19 mouse cellular contexts compared by ENCODE assay signal in genomic region chr8:127263457-127263856, GRCm38 (mm10).
DNase-seq lines count a peak whose midpoint lies in the region; ATAC-seq lines count a peak whose summit lies in the region.
"Had no signal": no experiment of that assay in that cellular context is flagged by ENCODE, and none has a peak within 500 bp of the region (broad histone marks: within the 10 kb centered on the region; RNA-seq: fewer than 3 reads in every experiment).

No protein-coding gene starts in this region.

- H3K27me3 ChIP-seq in embryonic facial prominence, embryonic 11.5 days (ENCODE audit: control insufficient read depth, insufficient read depth, low read length), result no peaks in the 10 kb centered on the region
- H3K27me3 ChIP-seq in embryonic facial prominence, embryonic 10.5 days (replicated peaks; ENCODE audit: low read depth, poor library complexity, severe bottlenecking), result no peaks in the 10 kb centered on the region
- H3K27me3 ChIP-seq in kidney, embryonic 16.5 days (ENCODE audit: insufficient read depth, low read length), result no peaks in the 10 kb centered on the region
- H3K27me3 ChIP-seq: heart, embryonic 12.5 days had no signal

- no peak overlapping the region for H3K4me2 ChIP-seq in embryonic facial prominence, embryonic 11.5 days (ENCODE audit: low read depth, low read length)
- H3K4me2 ChIP-seq in kidney, embryonic 16.5 days (replicated peaks; ENCODE audit: low read depth, low read length), result no peak overlapping the region
- H3K4me2 ChIP-seq: heart, embryonic 12.5 days had no signal

- H3K27ac ChIP-seq in embryonic facial prominence, embryonic 11.5 days (replicated peaks; ENCODE audit: low read depth, low read length), result no peak overlapping the region
- no peak overlapping the region for H3K27ac ChIP-seq in embryonic facial prominence, embryonic 10.5 days (replicated peaks)
- no peak overlapping the region for H3K27ac ChIP-seq in kidney, embryonic 16.5 days (ENCODE audit: low read length)
- H3K27ac ChIP-seq: forebrain, embryonic 10.5 days; gastrocnemius, adult 2 months; hindbrain, embryonic 10.5 days had no signal

- H3K9me3 ChIP-seq in embryonic facial prominence, embryonic 11.5 days (replicated peaks; ENCODE audit: control insufficient read depth, low read length), result no peaks in the 10 kb centered on the region
- no peaks in the 10 kb centered on the region for H3K9me3 ChIP-seq in embryonic facial prominence, embryonic 10.5 days
- 0 out of 2 replicates have a peak, but pooled peaks cover 6% of the 10 kb centered on the region for H3K9me3 ChIP-seq in kidney, embryonic 16.5 days (ENCODE audit: low read length)

- H3K36me3 ChIP-seq in embryonic facial prominence, embryonic 11.5 days (replicated peaks; ENCODE audit: control insufficient read depth, insufficient read depth, low read depth, low read length), result no peaks in the 10 kb centered on the region
- no peaks in the 10 kb centered on the region for H3K36me3 ChIP-seq in embryonic facial prominence, embryonic 10.5 days (replicated peaks)
- H3K36me3 ChIP-seq in kidney, embryonic 16.5 days (ENCODE audit: insufficient read depth, low read length), result no peaks in the 10 kb centered on the region
- H3K36me3 ChIP-seq: forebrain, embryonic 10.5 days; heart, embryonic 12.5 days had no signal

- no peak overlapping the region for H3K4me3 ChIP-seq in embryonic facial prominence, embryonic 11.5 days (ENCODE audit: low read depth, low read length)
- H3K4me3 ChIP-seq in embryonic facial prominence, embryonic 10.5 days, result no peak overlapping the region
- no peak overlapping the region for H3K4me3 ChIP-seq in kidney, embryonic 16.5 days (ENCODE audit: low read length)
- H3K4me3 ChIP-seq: erythroblast, embryonic 14.5 days; forebrain, embryonic 10.5 days; gastrocnemius, adult 2 months; heart, embryonic 12.5 days; hindbrain, embryonic 10.5 days had no signal

- H3K9ac ChIP-seq in embryonic facial prominence, embryonic 11.5 days (replicated peaks; ENCODE audit: low read length), result no peak overlapping the region
- no peak overlapping the region for H3K9ac ChIP-seq in kidney, embryonic 16.5 days (replicated peaks; ENCODE audit: low read length)
- H3K9ac ChIP-seq: heart, embryonic 12.5 days had no signal

- H3K4me1 ChIP-seq in embryonic facial prominence, embryonic 11.5 days (ENCODE audit: control insufficient read depth, insufficient read depth, low read length), result no peaks in the 10 kb centered on the region
- peaks cover 41% of the 10 kb centered on the region for H3K4me1 ChIP-seq in embryonic facial prominence, embryonic 10.5 days
- peaks cover 39% of the 10 kb centered on the region for H3K4me1 ChIP-seq in kidney, embryonic 16.5 days (ENCODE audit: insufficient read depth, low read length)

- ATAC-seq in embryonic facial prominence, embryonic 11.5 days (replicated peaks; ENCODE audit: insufficient number of reproducible peaks, low FRiP score, low TSS enrichment, low read depth), result no peak
- ATAC-seq in kidney, embryonic 16.5 days (ENCODE audit: low FRiP score, low TSS enrichment), result peak; percentile 67; the same call in 1 of the 2 replicates
- ATAC-seq: forebrain, embryonic 14.5 days had no signal

- WGBS in embryonic facial prominence, embryonic 11.5 days, result 44% methylated on average over 5 of the region's 5 CpGs
- WGBS in embryonic facial prominence, embryonic 10.5 days, result 47% methylated on average over 5 of the region's 5 CpGs
- 53% methylated on average over 5 of the region's 5 CpGs for WGBS in kidney, embryonic 16.5 days

- DNase-seq in embryonic facial prominence, embryonic 11.5 days (ENCODE audit: low spot score), result peak; percentile 36
- DNase-seq in embryonic facial prominence, embryonic 10.5 days (ENCODE audit: low spot score), result no peak
- no peak for DNase-seq in kidney, postnatal 14 days
- peak; percentile 54 for DNase-seq in embryo, embryonic 10.5 days (ENCODE audit: low spot score)
- peak; percentile 56 for DNase-seq in mesoderm, embryonic 11.5 days (ENCODE audit: low read depth, low spot score)
- DNase-seq in urinary bladder, adult 2 months (ENCODE audit: low spot score), result no peak
- DNase-seq in lung, postnatal 10 days, result no peak
- DNase-seq: adrenal gland, postnatal 10 days; cerebellum, adult 11 months; cerebellum, adult 9-10 months; cerebellum, postnatal 25 days; gastrocnemius, adult 2 months; gastrocnemius, postnatal 25 days had no signal

Comparison
In these comparisons a context has a peak if more than half of its experiments do, and no peak if none do; other contexts are left out.
1. DNase-seq: peak in embryonic facial prominence, embryonic 11.5 days (single experiment), embryo, embryonic 10.5 days (single experiment) and mesoderm, embryonic 11.5 days (single experiment); none in embryonic facial prominence, embryonic 10.5 days (single experiment), kidney, postnatal 14 days (single experiment), urinary bladder, adult 2 months (single experiment) and lung, postnatal 10 days (single experiment).